Mouse (Mus musculus): ENCODE data around the gene Calr4.

- TF ChIP-seq CTCF (IDR thresholded peaks at IDR 0.05; ENCODE audit: low read depth, low read length) = no peak
- no peak for TF ChIP-seq POLR2A (IDR thresholded peaks at IDR 0.05; ENCODE audit: borderline replicate concordance, low read depth, low read length)
Observed at GRCm38 (mm10) chr4:109241934-109242333, 7.6 kb downstream of the Calr4 start.
